Mouse (Mus musculus): ENCODE data around the gene Psmb11. TPM values are rescaled to one million over a fixed set of nuclear protein-coding genes. Genes with fewer than 3 reads are reported as not detected.
"Not testable (repeated sequence)": the region's sequence is repeated elsewhere in the genome, so short reads cannot be mapped to it uniquely, and the experiment has no call there.

Psmb11 gene
- polyA plus RNA-seq, 1 experiment: not detected

DNA sequence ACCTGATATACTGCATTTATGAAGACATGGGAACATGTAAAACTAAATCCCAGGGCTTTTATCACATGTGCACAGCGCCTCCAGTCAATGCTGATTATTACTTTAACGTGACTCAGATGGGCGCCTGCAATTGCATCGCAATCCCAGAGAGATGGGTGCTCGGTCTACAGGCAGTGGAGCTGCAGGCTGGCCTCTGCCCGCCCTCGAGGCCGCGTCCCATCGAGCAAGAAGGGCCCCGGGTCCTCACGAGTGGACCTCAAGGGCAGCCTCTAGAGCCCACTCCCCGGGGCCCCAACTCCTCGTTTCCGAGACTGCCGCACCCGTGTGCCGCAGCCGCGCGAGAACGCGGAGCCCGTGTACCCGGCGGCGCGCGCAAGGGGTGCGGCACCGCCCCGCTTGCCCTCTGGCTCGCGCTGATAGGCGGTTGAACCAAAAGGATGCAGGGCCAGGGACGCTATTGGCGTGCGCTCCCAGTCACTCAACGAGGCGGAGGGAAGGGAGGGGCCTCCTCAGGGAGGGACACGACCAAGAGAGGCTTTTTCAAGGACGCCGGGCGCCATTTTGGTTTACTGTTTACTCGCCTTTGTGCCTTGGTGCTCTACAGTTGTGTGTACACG lies 18.1 kb upstream of the Psmb11 start:
- Histone ChIP-seq H3K4me1 (ENCODE audit: control insufficient read depth, insufficient read depth, low read length) (no peaks in the 10 kb centered on the region; the same call in 1 of the 2 replicates), H3K36me3 (ENCODE audit: control insufficient read depth, insufficient read depth, low read length) (no peaks in the 10 kb centered on the region), H3K27me3 (replicated peaks; ENCODE audit: control insufficient read depth, insufficient read depth, low read length) (no peaks in the 10 kb centered on the region), H3K27ac (ENCODE audit: insufficient read depth, low read depth, low read length) (peak overlapping the region; percentile 88), H3K4me3 (ENCODE audit: insufficient read depth, low read depth, low read length) (peak overlapping the region; percentile 84)
- TF ChIP-seq CTCF (conservative IDR thresholded peaks at IDR 0.05; ENCODE audit: insufficient read depth, insufficient read length, low read depth, low read length): no peak
- WGBS: under 1% methylated on average over 46 of the region's 46 CpGs
- peak; percentile 98 for DNase-seq

DNA sequence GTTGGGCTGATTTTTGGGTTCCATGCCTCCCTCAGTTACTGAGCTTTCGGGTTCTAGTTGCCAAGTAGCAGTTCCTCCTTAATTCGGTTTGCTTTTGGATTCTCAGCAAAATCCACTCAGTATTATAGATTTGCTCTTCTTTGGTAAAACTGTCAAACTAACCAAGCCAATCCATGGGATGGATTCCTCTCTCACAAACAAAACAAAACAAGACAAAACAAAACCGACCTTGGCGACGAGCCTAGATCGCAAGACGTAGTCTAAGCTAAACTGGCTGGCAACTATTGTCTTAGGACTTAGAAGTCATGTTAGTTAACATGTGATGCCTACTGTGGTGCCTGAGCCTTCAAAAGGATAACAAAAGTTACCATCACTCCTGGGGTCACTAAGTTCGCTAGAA lies 17.5 kb upstream of the Psmb11 start:
- 84% methylated on average over 8 of the region's 8 CpGs for WGBS
- Histone ChIP-seq H3K4me3 (ENCODE audit: insufficient read depth, low read depth, low read length) (peak overlapping the region; percentile 84), H3K27ac (ENCODE audit: insufficient read depth, low read depth, low read length) (peak overlapping the region; percentile 88), H3K27me3 (replicated peaks; ENCODE audit: control insufficient read depth, insufficient read depth, low read length) (no peaks in the 10 kb centered on the region), H3K4me1 (ENCODE audit: control insufficient read depth, insufficient read depth, low read length) (no peaks in the 10 kb centered on the region; the same call in 1 of the 2 replicates), H3K36me3 (ENCODE audit: control insufficient read depth, insufficient read depth, low read length) (no peaks in the 10 kb centered on the region)
- DNase-seq: no peak
- no peak for TF ChIP-seq CTCF (conservative IDR thresholded peaks at IDR 0.05; ENCODE audit: insufficient read depth, insufficient read length, low read depth, low read length)
- TF ChIP-seq POLR2A (IDR thresholded peaks at IDR 0.05; ENCODE audit: low read depth, low read length): no peak

DNA sequence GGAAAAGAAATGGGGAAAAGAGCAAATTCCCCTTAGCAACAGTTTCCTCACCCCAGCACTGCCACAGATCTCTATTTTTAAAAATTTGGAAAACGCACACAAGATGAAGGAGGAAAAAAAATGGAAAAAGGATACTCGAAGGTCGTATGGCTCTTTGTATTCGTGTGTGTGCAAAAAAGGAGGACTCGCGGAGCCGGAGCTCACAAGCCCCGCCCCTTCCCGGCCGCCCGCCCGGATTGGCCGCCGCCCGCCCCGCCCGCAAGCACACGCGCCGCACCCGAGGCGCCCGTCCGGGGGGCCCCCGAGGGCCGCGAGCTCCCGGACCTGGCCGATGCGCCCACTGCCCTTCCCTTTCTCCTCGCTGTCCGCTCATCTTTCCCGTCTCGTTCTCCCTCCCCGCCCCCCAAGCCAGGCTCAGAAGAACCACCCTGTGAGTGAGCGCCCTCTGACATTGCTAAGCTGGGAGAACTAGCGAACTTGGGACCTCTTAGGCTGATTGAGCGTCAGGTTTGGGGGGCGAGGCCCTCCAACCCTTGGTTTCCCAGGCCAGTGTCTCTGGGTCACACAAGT lies 15.4 kb upstream of the Psmb11 start, which contains the start of gene 4931414P19Rik:
Gene 4931414P19Rik (minus strand): TSS at position 242 of the 570 bp plus-strand sequence.
- TF ChIP-seq CTCF (conservative IDR thresholded peaks at IDR 0.05; ENCODE audit: insufficient read depth, insufficient read length, low read depth, low read length) (no peak), POLR2A (IDR thresholded peaks at IDR 0.05; ENCODE audit: low read depth, low read length) (no peak)
- DNase-seq: peak; percentile 89
- Histone ChIP-seq H3K4me1 (ENCODE audit: control insufficient read depth, insufficient read depth, low read length) (no peaks in the 10 kb centered on the region; the same call in 1 of the 2 replicates), H3K27ac (ENCODE audit: insufficient read depth, low read depth, low read length) (peak within 1 kb of the TSS; percentile 39), H3K27me3 (replicated peaks; ENCODE audit: control insufficient read depth, insufficient read depth, low read length) (no peaks in the 10 kb centered on the region), H3K36me3 (ENCODE audit: control insufficient read depth, insufficient read depth, low read length) (no peaks in the 10 kb centered on the region), H3K4me3 (ENCODE audit: insufficient read depth, low read depth, low read length) (peak within 1 kb of the TSS; percentile 64)
- under 1% methylated on average over 39 of the region's 39 CpGs for WGBS

DNA sequence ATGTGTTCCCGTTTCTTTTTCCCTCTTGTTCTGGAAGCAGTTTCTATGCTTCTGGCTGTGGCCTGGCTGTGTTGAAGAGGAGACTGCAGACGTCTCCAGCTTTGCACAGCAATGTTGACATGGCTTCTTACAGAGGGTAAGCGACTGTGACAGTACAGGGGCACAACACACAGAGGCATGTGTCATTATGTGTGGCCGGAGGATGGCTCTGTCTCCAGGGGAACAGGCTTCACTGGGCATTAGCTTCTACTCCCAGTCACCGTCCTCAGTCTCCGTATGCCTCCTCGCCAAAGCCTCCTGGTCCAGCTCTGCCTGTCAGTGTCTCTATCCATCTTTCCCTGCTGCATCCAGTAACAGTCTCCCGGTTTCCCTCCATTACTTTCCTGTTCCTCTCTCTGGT lies 14.0 kb upstream of the Psmb11 start:
- no peaks in the 10 kb centered on the region for H3K27me3 ChIP-seq (replicated peaks; ENCODE audit: control insufficient read depth, insufficient read depth, low read length)
- no peak overlapping the region for H3K27ac ChIP-seq (ENCODE audit: insufficient read depth, low read depth, low read length)
- TF ChIP-seq CTCF (conservative IDR thresholded peaks at IDR 0.05; ENCODE audit: insufficient read depth, insufficient read length, low read depth, low read length) (no peak), POLR2A (IDR thresholded peaks at IDR 0.05; ENCODE audit: low read depth, low read length) (no peak)
- no peak for DNase-seq
- WGBS: 63% methylated on average over 8 of the region's 8 CpGs
- H3K4me3 ChIP-seq (ENCODE audit: insufficient read depth, low read depth, low read length): no peak overlapping the region
- no peaks in the 10 kb centered on the region for H3K36me3 ChIP-seq (ENCODE audit: control insufficient read depth, insufficient read depth, low read length)
- no peaks in the 10 kb centered on the region; the same call in 1 of the 2 replicates for H3K4me1 ChIP-seq (ENCODE audit: control insufficient read depth, insufficient read depth, low read length)

DNA sequence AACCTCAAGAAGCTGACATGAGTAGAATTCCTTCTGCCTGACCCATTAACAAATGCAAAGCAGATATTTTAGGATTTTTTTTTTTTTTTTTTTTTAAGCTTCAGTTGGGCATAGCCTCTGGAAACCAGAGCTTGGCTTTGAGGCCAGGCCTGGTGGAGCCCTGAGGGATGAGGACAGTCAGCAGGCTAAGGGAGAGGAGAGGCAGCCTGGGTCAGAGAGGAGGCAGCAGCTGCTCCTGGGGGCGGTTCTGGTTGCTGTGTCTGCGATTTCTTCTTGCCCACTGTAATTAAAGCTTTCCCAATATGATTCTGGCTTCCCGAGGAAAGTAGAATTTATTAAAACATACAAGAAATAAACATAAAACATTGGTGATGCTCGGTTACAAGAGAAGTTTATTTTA lies 12.0 kb upstream of the Psmb11 start:
- Histone ChIP-seq H3K27me3 (replicated peaks; ENCODE audit: control insufficient read depth, insufficient read depth, low read length) (no peaks in the 10 kb centered on the region), H3K27ac (ENCODE audit: insufficient read depth, low read depth, low read length) (no peak overlapping the region), H3K4me1 (ENCODE audit: control insufficient read depth, insufficient read depth, low read length) (no peaks in the 10 kb centered on the region; the same call in 1 of the 2 replicates), H3K36me3 (ENCODE audit: control insufficient read depth, insufficient read depth, low read length) (no peaks in the 10 kb centered on the region; the same call in 1 of the 2 replicates), H3K4me3 (ENCODE audit: insufficient read depth, low read depth, low read length) (no peak overlapping the region)
- no peak for DNase-seq
- 56% methylated on average over 4 of the region's 4 CpGs for WGBS
- TF ChIP-seq POLR2A (IDR thresholded peaks at IDR 0.05; ENCODE audit: low read depth, low read length) (no peak), CTCF (conservative IDR thresholded peaks at IDR 0.05; ENCODE audit: insufficient read depth, insufficient read length, low read depth, low read length) (no peak)

DNA sequence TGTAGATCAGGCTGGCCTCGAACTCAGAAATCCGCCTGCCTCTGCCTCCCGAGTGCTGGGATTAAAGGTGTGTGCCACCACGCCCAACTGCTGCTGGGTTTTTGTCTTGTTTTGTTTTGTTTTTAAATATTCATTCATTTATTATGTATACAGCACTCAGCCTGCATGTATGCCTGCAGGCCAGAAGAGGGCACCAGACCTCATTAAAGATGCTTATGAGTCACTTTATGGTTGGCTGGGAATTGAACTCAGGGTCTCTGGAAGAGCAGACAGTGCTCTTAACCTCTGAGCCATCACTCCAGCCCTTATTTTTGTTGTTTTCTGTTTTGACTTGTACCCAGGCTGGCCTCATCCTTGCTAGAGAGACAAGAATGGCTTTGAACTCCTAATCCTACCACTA lies 11.3 kb upstream of the Psmb11 start:
- WGBS: 71% methylated on average over 4 of the region's 4 CpGs
- Histone ChIP-seq H3K4me1 (ENCODE audit: control insufficient read depth, insufficient read depth, low read length) (no peaks in the 10 kb centered on the region; the same call in 1 of the 2 replicates), H3K36me3 (ENCODE audit: control insufficient read depth, insufficient read depth, low read length) (peaks cover 1% of the 10 kb centered on the region; the same call in 1 of the 2 replicates), H3K27ac (ENCODE audit: insufficient read depth, low read depth, low read length) (no peak overlapping the region), H3K27me3 (replicated peaks; ENCODE audit: control insufficient read depth, insufficient read depth, low read length) (no peaks in the 10 kb centered on the region), H3K4me3 (ENCODE audit: insufficient read depth, low read depth, low read length) (no peak overlapping the region)
- peak; percentile 34 for DNase-seq
- no peak for TF ChIP-seq POLR2A (IDR thresholded peaks at IDR 0.05; ENCODE audit: low read depth, low read length)
- peak; percentile 66 for TF ChIP-seq CTCF (conservative IDR thresholded peaks at IDR 0.05; ENCODE audit: insufficient read depth, insufficient read length, low read depth, low read length)

DNA sequence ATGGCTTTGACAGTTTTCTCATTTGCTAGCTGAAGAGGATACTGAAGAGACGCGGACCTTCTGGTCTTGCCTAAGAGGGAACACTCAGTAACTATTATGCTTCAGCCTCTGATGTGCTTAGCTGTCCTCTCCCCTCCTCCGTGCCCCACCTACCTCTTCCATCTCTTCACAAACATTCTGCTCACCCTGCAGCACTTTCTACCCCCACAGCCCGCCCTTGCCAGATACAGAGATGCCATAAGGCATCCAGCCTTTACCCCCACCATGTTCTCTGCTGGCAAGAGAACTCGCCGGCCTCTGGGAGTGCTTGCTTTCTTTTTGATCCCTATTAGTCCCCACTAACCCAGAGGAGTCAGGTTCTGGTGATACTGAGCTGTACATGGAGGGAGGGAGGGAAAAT lies 10.6 kb upstream of the Psmb11 start:
- Histone ChIP-seq H3K27ac (ENCODE audit: insufficient read depth, low read depth, low read length) (no peak overlapping the region), H3K36me3 (ENCODE audit: control insufficient read depth, insufficient read depth, low read length) (peaks cover 1% of the 10 kb centered on the region; the same call in 1 of the 2 replicates), H3K4me3 (ENCODE audit: insufficient read depth, low read depth, low read length) (no peak overlapping the region), H3K4me1 (ENCODE audit: control insufficient read depth, insufficient read depth, low read length) (no peaks in the 10 kb centered on the region; the same call in 1 of the 2 replicates), H3K27me3 (replicated peaks; ENCODE audit: control insufficient read depth, insufficient read depth, low read length) (no peaks in the 10 kb centered on the region)
- no peak for DNase-seq
- 85% methylated on average over 6 of the region's 6 CpGs for WGBS
- TF ChIP-seq CTCF (conservative IDR thresholded peaks at IDR 0.05; ENCODE audit: insufficient read depth, insufficient read length, low read depth, low read length) (no peak), POLR2A (IDR thresholded peaks at IDR 0.05; ENCODE audit: low read depth, low read length) (no peak)

DNA sequence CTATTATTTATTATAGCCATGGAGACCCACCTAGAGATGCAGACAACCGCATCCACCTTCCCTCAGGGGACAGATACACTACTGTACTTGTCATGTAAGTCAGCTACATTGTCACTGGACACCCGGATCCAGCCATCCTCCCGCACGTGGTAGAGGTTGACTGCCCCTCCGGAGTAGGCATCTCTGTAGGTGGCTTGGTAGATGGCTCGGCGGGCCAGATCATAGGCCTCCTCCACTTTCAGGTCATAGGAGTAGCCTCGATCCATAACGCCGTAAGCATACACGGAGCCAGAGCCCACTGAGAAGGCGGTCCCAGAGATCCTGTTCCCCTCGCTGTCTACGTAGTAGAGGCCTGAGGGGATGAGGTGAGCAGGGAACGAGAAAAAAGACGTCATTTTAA lies 7.1 kb upstream of the Psmb11 start:
- WGBS: 84% methylated on average over 16 of the region's 16 CpGs
- not testable (repeated sequence) for H3K27ac ChIP-seq (ENCODE audit: insufficient read depth, low read depth, low read length); DNase-seq; H3K36me3 ChIP-seq (ENCODE audit: control insufficient read depth, insufficient read depth, low read length); H3K4me3 ChIP-seq (ENCODE audit: insufficient read depth, low read depth, low read length); H3K4me1 ChIP-seq (ENCODE audit: control insufficient read depth, insufficient read depth, low read length); H3K27me3 ChIP-seq (replicated peaks; ENCODE audit: control insufficient read depth, insufficient read depth, low read length)
